9 mouse cellular contexts compared by ENCODE assay signal in the genomic region with DNA sequence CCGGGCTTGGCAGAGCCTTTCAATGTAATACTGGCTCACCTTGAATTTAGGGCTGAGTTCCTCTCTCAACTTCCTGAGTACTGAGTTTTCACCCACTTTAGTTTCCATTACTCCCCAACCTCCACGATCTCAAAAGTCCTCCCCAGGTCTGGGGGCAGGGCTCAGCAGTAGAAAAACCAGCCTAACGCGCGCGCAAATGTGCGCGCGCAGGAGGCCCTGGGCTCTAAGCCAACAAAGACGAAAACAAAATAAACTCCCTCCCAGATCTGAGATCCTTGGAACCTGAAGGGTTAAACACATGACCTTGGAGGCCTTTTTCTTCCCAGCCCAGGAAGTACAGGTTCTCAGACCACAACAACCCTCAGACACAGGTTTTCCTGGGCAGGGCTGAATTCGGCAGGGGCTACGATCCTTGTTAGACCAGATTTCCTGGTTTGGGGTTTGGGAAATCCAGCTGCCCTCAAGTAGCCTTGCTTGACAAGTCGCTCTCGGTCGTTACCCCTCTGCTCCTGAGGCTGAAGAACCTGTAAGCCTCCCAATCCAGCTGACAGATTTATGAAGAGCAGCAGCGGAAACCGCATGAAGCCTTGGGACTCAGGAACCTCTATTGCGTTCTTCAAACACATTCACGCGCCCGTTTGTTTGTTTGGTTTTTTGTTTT. TPM values are rescaled to one million over a fixed set of nuclear protein-coding genes. Genes with fewer than 3 reads are reported as not detected.
A peak's percentile ranks its signal among the peaks of the same experiment; 100 is the strongest.
DNase-seq lines count a peak whose midpoint lies in the region; ATAC-seq lines count a peak whose summit lies in the region.
"Had no signal": no experiment of that assay in that cellular context is flagged by ENCODE, and none has a peak within 500 bp of the region (broad histone marks: within the 10 kb centered on the region; RNA-seq: fewer than 3 reads in every experiment).

No protein-coding gene starts in this region.

- no peak overlapping the region for H3K27ac ChIP-seq in hindbrain, embryonic 14.5 days
- no peak overlapping the region for H3K27ac ChIP-seq in liver, embryonic 11.5 days (ENCODE audit: low read depth, low read length)
- no peak overlapping the region for H3K27ac ChIP-seq in neural tube, embryonic 15.5 days (replicated peaks)

- H3K36me3 ChIP-seq in hindbrain, embryonic 14.5 days (replicated peaks; ENCODE audit: control insufficient read depth, insufficient read depth), result no peaks in the 10 kb centered on the region
- H3K36me3 ChIP-seq in liver, embryonic 11.5 days (ENCODE audit: control insufficient read depth, insufficient read depth, low read length), result no peaks in the 10 kb centered on the region
- no peaks in the 10 kb centered on the region for H3K36me3 ChIP-seq in neural tube, embryonic 15.5 days

- 0 out of 2 replicates have a peak overlapping the region, but pooled peaks have one; percentile 22 for H3K4me2 ChIP-seq in hindbrain, embryonic 14.5 days (replicated peaks)
- peak overlapping the region; percentile 22 for H3K4me2 ChIP-seq in liver, embryonic 11.5 days
- peak overlapping the region; percentile 31 for H3K4me2 ChIP-seq in neural tube, embryonic 15.5 days

- no peak overlapping the region for H3K9ac ChIP-seq in hindbrain, embryonic 14.5 days
- no peak overlapping the region for H3K9ac ChIP-seq in liver, embryonic 11.5 days (ENCODE audit: low read depth, low read length)
- no peak overlapping the region for H3K9ac ChIP-seq in neural tube, embryonic 15.5 days (replicated peaks)

- WGBS in hindbrain, embryonic 14.5 days, result 59% methylated on average over 21 of the region's 21 CpGs
- WGBS in liver, embryonic 11.5 days, result 32% methylated on average over 21 of the region's 21 CpGs
- WGBS in neural tube, embryonic 15.5 days, result 52% methylated on average over 21 of the region's 21 CpGs

- intact Hi-C loops in gastrocnemius, postnatal 14 days (cut with DNase I; ENCODE audit: low total_unique reads), result no loop called here

- DNase-seq in gastrocnemius, postnatal 14 days, result peak; percentile 23
- DNase-seq in gastrocnemius, adult 18-20 months (ENCODE audit: low spot score), result no peak
- DNase-seq in hindbrain, embryonic 14.5 days (ENCODE audit: low spot score), result no peak
- DNase-seq in liver, embryonic 11.5 days (ENCODE audit: low spot score), result no peak
- DNase-seq in urinary bladder, postnatal 25 days (ENCODE audit: low spot score), result peak; percentile 64
- no peak for DNase-seq in left cerebral cortex, adult 18-20 months (ENCODE audit: low spot score in 2 of 2)

- H3K9me3 ChIP-seq in hindbrain, embryonic 14.5 days (ENCODE audit: control insufficient read depth, low read length), result no peaks in the 10 kb centered on the region
- H3K9me3 ChIP-seq in liver, embryonic 11.5 days (ENCODE audit: control insufficient read depth, low read length), result no peaks in the 10 kb centered on the region
- H3K9me3 ChIP-seq in neural tube, embryonic 15.5 days (replicated peaks), result no peaks in the 10 kb centered on the region

- H3K27me3 ChIP-seq in hindbrain, embryonic 14.5 days (ENCODE audit: control insufficient read depth, insufficient read depth, low read length), result no peaks in the 10 kb centered on the region
- H3K27me3 ChIP-seq in liver, embryonic 11.5 days (replicated peaks; ENCODE audit: control insufficient read depth, insufficient read depth, low read length), result no peaks in the 10 kb centered on the region
- H3K27me3 ChIP-seq in neural tube, embryonic 15.5 days (replicated peaks), result no peaks in the 10 kb centered on the region
- H3K27me3 ChIP-seq: Patski had no signal

- H3K4me3 ChIP-seq in hindbrain, embryonic 14.5 days (replicated peaks; ENCODE audit: low read length), result no peak overlapping the region
- H3K4me3 ChIP-seq in liver, embryonic 11.5 days (ENCODE audit: low read depth, low read length), result no peak overlapping the region
- H3K4me3 ChIP-seq in neural tube, embryonic 15.5 days (replicated peaks), result no peak overlapping the region

- peaks cover 5% of the 10 kb centered on the region; the same call in 1 of the 2 replicates for H3K4me1 ChIP-seq in hindbrain, embryonic 14.5 days (replicated peaks; ENCODE audit: control insufficient read depth, insufficient read depth, low read length)
- H3K4me1 ChIP-seq in liver, embryonic 11.5 days (replicated peaks; ENCODE audit: control insufficient read depth, insufficient read depth, low read length), result peaks cover 9% of the 10 kb centered on the region
- H3K4me1 ChIP-seq in neural tube, embryonic 15.5 days, result peaks cover 6% of the 10 kb centered on the region

- peak; percentile 27 for ATAC-seq in common myeloid progenitor, adult 5-6 weeks (replicated peaks; ENCODE audit: low read depth, poor library complexity, severe bottlenecking)
- no peak for ATAC-seq in hindbrain, embryonic 14.5 days (ENCODE audit: low FRiP score)
- ATAC-seq in liver, embryonic 11.5 days (replicated peaks; ENCODE audit: low FRiP score), result no peak
- no peak for ATAC-seq in neural tube, embryonic 15.5 days (ENCODE audit: low FRiP score)
- ATAC-seq: Patski had no signal

RNA-seq across cellular contexts. Expression of gene Rbx1, which starts 45.6 kb away (rescaled TPM):
- 100 to 1,000 TPM; 106 to 113 TPM for total RNA-seq in gastrocnemius, postnatal 14 days (2021)
- total RNA-seq in gastrocnemius, adult 18-20 months (2021), result 10 to 100 TPM; 84.9 to 99.4 TPM
- 202 and 239 TPM in 2 replicates for total RNA-seq in common myeloid progenitor, adult 5-6 weeks (2017)
- 452 and 483 TPM in 2 replicates for polyA plus RNA-seq in hindbrain, embryonic 14.5 days (2014; fragmentation: Nextera tagmentation; extraction: Ambion mirVana)
- polyA plus RNA-seq in liver, embryonic 11.5 days (2014; fragmentation: Nextera tagmentation; extraction: Ambion mirVana), result 505 and 532 TPM in 2 replicates
- 407 and 418 TPM in 2 replicates for polyA plus RNA-seq in neural tube, embryonic 15.5 days (2015; fragmentation: Nextera tagmentation; extraction: Ambion mirVana)
- total RNA-seq in left cerebral cortex, adult 18-20 months (2021), result 100 to 1,000 TPM; 140 to 144 TPM

Comparison
In these comparisons a context has a peak if more than half of its experiments do, and no peak if none do; other contexts are left out.
1. DNase-seq: peak in gastrocnemius, postnatal 14 days (single experiment) and urinary bladder, postnatal 25 days (single experiment); none in gastrocnemius, adult 18-20 months (single experiment), hindbrain, embryonic 14.5 days (single experiment), liver, embryonic 11.5 days (single experiment) and left cerebral cortex, adult 18-20 months (0 of 2).
2. Peak in every context shown above with its lines, with median percentiles within 50 percentile points of each other: H3K4me2 ChIP-seq.